Comparison of ENCODE assay signal across 19 mouse cellular contexts in genomic region chr7:19222189-19222588, GRCm38 (mm10).
"Had no signal": no experiment of that assay in that cellular context is flagged by ENCODE, and none has a peak within 500 bp of the region (broad histone marks: within the 10 kb centered on the region; RNA-seq: fewer than 3 reads in every experiment).

No protein-coding gene starts in this region.

- H3K27me3 ChIP-seq: lung, embryonic 15.5 days; midbrain, embryonic 13.5 days; midbrain, embryonic 15.5 days; neural tube, embryonic 13.5 days; neural tube, embryonic 15.5 days; stomach, embryonic 15.5 days had no signal

- H3K9ac ChIP-seq: liver, embryonic 13.5 days; liver, embryonic 15.5 days; liver, postnatal 0 days; lung, embryonic 15.5 days; midbrain, embryonic 13.5 days; midbrain, embryonic 15.5 days; neural tube, embryonic 13.5 days; neural tube, embryonic 15.5 days; stomach, embryonic 15.5 days had no signal

- DNase-seq: liver, embryonic 13.5 days; liver, postnatal 0 days; lung, adult 2 months; lung, postnatal 14 days; lung, postnatal 4 days; right cerebral cortex, postnatal 14 days; thymus, adult 2 months; thymus, postnatal 25 days; thymus, postnatal 4 days had no signal

- H3K36me3 ChIP-seq: lung, embryonic 15.5 days; midbrain, embryonic 15.5 days; neural tube, embryonic 15.5 days; stomach, embryonic 15.5 days had no signal

- H3K4me3 ChIP-seq: liver, embryonic 13.5 days; liver, embryonic 15.5 days; lung, embryonic 15.5 days; midbrain, embryonic 13.5 days; midbrain, embryonic 15.5 days; neural tube, embryonic 13.5 days; neural tube, embryonic 15.5 days; stomach, embryonic 15.5 days had no signal

- H3K27ac ChIP-seq: liver, embryonic 13.5 days; liver, embryonic 15.5 days; lung, embryonic 15.5 days; midbrain, embryonic 10.5 days; midbrain, embryonic 13.5 days; midbrain, embryonic 15.5 days; neural tube, embryonic 13.5 days; neural tube, embryonic 15.5 days; stomach, embryonic 15.5 days; stomach, postnatal 0 days had no signal

- H3K9me3 ChIP-seq: liver, embryonic 13.5 days; liver, embryonic 15.5 days; lung, embryonic 15.5 days; midbrain, embryonic 10.5 days; midbrain, embryonic 13.5 days; midbrain, embryonic 15.5 days; neural tube, embryonic 13.5 days; neural tube, embryonic 15.5 days; stomach, embryonic 15.5 days had no signal

- H3K4me2 ChIP-seq: liver, embryonic 13.5 days; liver, embryonic 15.5 days; lung, embryonic 15.5 days; midbrain, embryonic 13.5 days; midbrain, embryonic 15.5 days; neural tube, embryonic 13.5 days; neural tube, embryonic 15.5 days; stomach, embryonic 15.5 days had no signal

- ATAC-seq: liver, postnatal 0 days; lung, postnatal 0 days; midbrain, embryonic 13.5 days; midbrain, embryonic 15.5 days had no signal
